Mouse (Mus musculus): ENCODE results near the gene Fkbp6. TPM values are rescaled to one million over a fixed set of nuclear protein-coding genes. Genes with fewer than 3 reads are reported as not detected.
"Not testable (repeated sequence)": the region's sequence is repeated elsewhere in the genome, so short reads cannot be mapped to it uniquely, and the experiment has no call there.

Gene Fkbp6
- polyA plus RNA-seq, 2 experiments = 0.03 TPM; not detected in 1

DNA sequence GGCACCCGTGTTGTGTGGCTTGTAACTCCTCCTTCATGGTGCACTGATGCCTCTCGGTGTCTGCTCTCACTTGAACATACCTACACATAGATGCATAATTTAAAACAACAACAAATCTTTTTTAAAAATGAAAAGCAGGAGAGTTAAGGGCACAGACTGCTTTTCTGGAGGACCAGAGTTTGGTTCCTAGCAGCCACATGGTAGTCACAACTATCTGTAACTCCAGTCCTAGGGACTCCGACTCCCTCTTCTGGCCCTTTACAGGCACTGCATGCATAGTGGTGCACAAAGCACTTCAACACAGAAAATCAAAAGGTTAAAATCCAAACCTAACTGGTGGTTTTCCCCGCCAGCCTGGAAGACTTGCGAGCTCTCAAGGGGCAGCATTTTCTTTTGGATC lies 23.8 kb upstream of the Fkbp6 start:
- no peak overlapping the region for H3K4me2 ChIP-seq (ENCODE audit: low read depth)
- peaks cover 36% of the 10 kb centered on the region for H3K36me3 ChIP-seq (replicated peaks; ENCODE audit: control insufficient read depth, insufficient read depth, low read depth)
- no peaks in the 10 kb centered on the region for H3K9me3 ChIP-seq (ENCODE audit: control insufficient read depth, low read length)
- H3K27me3 ChIP-seq (ENCODE audit: control insufficient read depth, insufficient read depth, low read length) = no peaks in the 10 kb centered on the region
- ATAC-seq (ENCODE audit: insufficient read depth) = no peak
- H3K9ac ChIP-seq (replicated peaks) = no peak overlapping the region
- H3K27ac ChIP-seq = no peak overlapping the region
- H3K4me3 ChIP-seq (ENCODE audit: insufficient read depth in 1 of 2, low read depth in 2 of 2, low read length in 2 of 2) = no peak overlapping the region
- H3K4me1 ChIP-seq (replicated peaks; ENCODE audit: control insufficient read depth in 2 of 2, insufficient read depth in 2 of 2, low read length in 1 of 2) = peaks cover 5 to 7% of the 10 kb centered on the region in 2 experiments; a peak in 3 of 4 replicates
- WGBS (ENCODE audit: insufficient replicate concordance) = 81% methylated on average over 5 of the region's 5 CpGs
- TF ChIP-seq EP300 (IDR thresholded peaks at IDR 0.05; ENCODE audit: low read depth) (no peak), CTCF (IDR thresholded peaks at IDR 0.05; ENCODE audit: low read depth) (peak; percentile 41)
- DNase-seq (ENCODE audit: low read depth in 3 of 3, low spot score in 3 of 3) = no peak

DNA sequence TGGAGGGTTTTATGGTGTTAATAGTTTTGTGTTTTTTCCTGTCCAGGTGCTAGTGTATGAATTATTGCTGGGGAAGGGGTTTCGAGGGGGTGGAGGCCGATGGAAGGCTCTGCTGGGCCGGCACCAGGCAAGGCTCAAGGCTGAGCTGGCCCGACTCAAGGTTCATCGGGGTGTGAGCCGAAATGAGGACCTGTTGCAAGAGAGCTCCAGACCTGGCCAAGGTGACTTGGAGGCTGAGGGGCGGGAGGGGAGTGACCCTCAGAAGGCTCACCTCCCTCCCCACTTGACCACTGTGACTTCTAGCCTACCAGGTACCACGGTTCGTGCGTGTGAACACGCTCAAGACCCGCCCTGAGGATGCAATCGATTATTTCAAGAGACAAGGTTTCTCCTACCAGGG lies 21.4 kb upstream of the Fkbp6 start:
- Histone ChIP-seq H3K36me3 (replicated peaks; ENCODE audit: control insufficient read depth, insufficient read depth, low read depth) (peaks cover 21% of the 10 kb centered on the region), H3K27ac (no peak overlapping the region), H3K4me3 (ENCODE audit: insufficient read depth in 1 of 2, low read depth in 2 of 2, low read length in 2 of 2) (no peak overlapping the region), H3K9ac (replicated peaks) (no peak overlapping the region), H3K27me3 (ENCODE audit: control insufficient read depth, insufficient read depth, low read length) (no peaks in the 10 kb centered on the region), H3K9me3 (ENCODE audit: control insufficient read depth, low read length) (no peaks in the 10 kb centered on the region), H3K4me2 (ENCODE audit: low read depth) (no peak overlapping the region; the same call in 1 of the 2 replicates), H3K4me1 (replicated peaks; ENCODE audit: control insufficient read depth in 2 of 2, insufficient read depth in 2 of 2, low read length in 1 of 2) (peaks cover 5 to 7% of the 10 kb centered on the region in 2 experiments; a peak in 3 of 4 replicates)
- 84% methylated on average over 13 of the region's 13 CpGs for WGBS (ENCODE audit: insufficient replicate concordance)
- ATAC-seq (ENCODE audit: insufficient read depth) (no peak), DNase-seq (ENCODE audit: low read depth in 3 of 3, low spot score in 3 of 3) (no peak)
- no peak for TF ChIP-seq CTCF (IDR thresholded peaks at IDR 0.05; ENCODE audit: low read depth)
- no peak for TF ChIP-seq EP300 (IDR thresholded peaks at IDR 0.05; ENCODE audit: low read depth)

DNA sequence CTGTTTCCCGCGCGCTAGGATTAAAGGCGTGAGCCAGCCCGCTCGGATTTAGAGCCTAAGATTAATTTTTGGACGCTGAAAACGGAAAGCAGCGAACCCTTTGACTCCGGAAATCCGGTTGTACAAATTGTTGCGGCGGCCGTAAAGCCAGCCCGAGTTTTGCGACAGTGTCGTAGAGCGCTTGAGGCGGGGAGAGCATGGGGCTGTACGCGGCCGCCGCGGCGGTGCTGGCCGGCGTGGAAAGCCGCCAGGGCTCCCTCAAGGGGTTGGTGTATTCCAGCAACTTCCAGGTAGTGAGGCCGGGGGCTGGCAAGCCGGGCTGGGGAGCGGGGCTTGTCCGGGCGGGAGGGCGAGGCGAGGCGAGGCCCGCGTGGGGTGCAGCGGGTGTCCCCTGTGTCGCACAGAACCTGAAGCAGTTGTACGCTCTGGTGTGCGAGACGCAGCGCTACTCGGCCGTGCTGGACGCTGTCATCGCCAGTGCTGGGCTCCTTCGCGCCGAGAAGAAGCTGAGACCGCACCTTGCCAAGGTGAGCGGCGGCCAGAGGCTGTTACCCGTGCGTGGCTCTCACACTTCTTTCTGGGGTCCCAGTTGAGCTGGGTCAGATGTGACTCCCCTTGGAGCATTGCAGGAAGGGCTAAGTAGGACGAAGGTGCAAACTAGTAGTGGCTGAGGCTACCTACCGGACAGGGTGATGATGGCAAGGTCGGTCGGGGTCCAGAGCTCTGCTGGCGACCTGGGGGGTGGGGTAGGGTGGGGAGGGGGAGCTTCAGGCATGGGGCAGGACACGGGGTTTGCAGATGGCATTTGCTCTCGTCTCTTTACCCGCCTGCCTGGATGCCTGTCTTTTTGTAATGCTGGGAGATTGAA lies 20.2 kb upstream of the Fkbp6 start, which contains the start of gene Nsun5:
TSS of gene Nsun5 (plus strand) at position 167 of the 868 bp plus-strand sequence.
- WGBS (ENCODE audit: insufficient replicate concordance) = under 1% methylated on average over 64 of the region's 64 CpGs

DNA sequence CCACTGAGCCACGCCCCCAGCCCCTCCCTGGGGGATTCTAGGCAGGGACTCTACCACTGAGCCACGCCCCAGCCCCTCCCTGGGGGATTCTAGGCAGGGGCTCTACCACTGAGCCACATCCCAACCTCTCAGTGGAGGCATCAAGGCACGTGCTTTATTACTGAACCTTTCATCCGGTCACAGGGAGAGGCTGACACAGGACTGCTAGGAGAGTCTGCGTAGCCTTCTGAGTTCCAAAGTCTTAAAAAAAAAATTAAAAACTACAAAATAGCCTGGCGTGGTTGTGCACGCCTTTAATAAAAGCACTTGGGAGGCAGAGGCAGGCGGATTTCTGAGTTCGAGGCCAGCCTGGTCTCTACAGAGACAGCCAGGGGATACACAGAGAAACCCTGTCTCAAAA lies 19.4 kb upstream of the Fkbp6 start:
- 52% methylated on average over 9 of the region's 9 CpGs for WGBS (ENCODE audit: insufficient replicate concordance)
- ATAC-seq (ENCODE audit: insufficient read depth); H3K4me1 ChIP-seq (replicated peaks; ENCODE audit: control insufficient read depth in 2 of 2, insufficient read depth in 2 of 2, low read length in 1 of 2); DNase-seq (ENCODE audit: low read depth in 3 of 3, low spot score in 3 of 3); H3K36me3 ChIP-seq (replicated peaks; ENCODE audit: control insufficient read depth, insufficient read depth, low read depth); H3K9me3 ChIP-seq (ENCODE audit: control insufficient read depth, low read length); H3K27me3 ChIP-seq (ENCODE audit: control insufficient read depth, insufficient read depth, low read length): not testable (repeated sequence)
- peak overlapping the region; percentile 83 for H3K27ac ChIP-seq
- peak overlapping the region; percentile 84 for H3K9ac ChIP-seq (replicated peaks)
- peak overlapping the region; percentile 77 to 94 for H3K4me3 ChIP-seq (ENCODE audit: insufficient read depth in 1 of 2, low read depth in 2 of 2, low read length in 2 of 2)
- peak overlapping the region; percentile 92 for H3K4me2 ChIP-seq (ENCODE audit: low read depth)

More for the DNA sequence above, 20.2 kb upstream of the Fkbp6 start, which contains the start of gene Nsun5:
- Histone ChIP-seq H3K9me3 (ENCODE audit: control insufficient read depth, low read length) (no peaks in the 10 kb centered on the region), H3K36me3 (replicated peaks; ENCODE audit: control insufficient read depth, insufficient read depth, low read depth) (peaks cover 12% of the 10 kb centered on the region), H3K4me2 (ENCODE audit: low read depth) (peak within 1 kb of the TSS; percentile 92), H3K27ac (peak within 1 kb of the TSS; percentile 83), H3K4me1 (replicated peaks; ENCODE audit: control insufficient read depth in 2 of 2, insufficient read depth in 2 of 2, low read length in 1 of 2) (peaks cover 5 to 7% of the 10 kb centered on the region in 2 experiments; a peak in 3 of 4 replicates), H3K9ac (replicated peaks) (peak within 1 kb of the TSS; percentile 84), H3K27me3 (ENCODE audit: control insufficient read depth, insufficient read depth, low read length) (no peaks in the 10 kb centered on the region), H3K4me3 (ENCODE audit: insufficient read depth in 1 of 2, low read depth in 2 of 2, low read length in 2 of 2) (peak within 1 kb of the TSS; percentile 77 to 94)
- peak; percentile 82 for ATAC-seq (ENCODE audit: insufficient read depth)
- DNase-seq (ENCODE audit: low read depth in 3 of 3, low spot score in 3 of 3) = peak; percentile 92 to 93 (median 93)
- 0 out of 2 replicates have a peak, but pooled peaks have one; percentile 1 for TF ChIP-seq CTCF (IDR thresholded peaks at IDR 0.05; ENCODE audit: low read depth)
- TF ChIP-seq EP300 (IDR thresholded peaks at IDR 0.05; ENCODE audit: low read depth) = no peak

DNA sequence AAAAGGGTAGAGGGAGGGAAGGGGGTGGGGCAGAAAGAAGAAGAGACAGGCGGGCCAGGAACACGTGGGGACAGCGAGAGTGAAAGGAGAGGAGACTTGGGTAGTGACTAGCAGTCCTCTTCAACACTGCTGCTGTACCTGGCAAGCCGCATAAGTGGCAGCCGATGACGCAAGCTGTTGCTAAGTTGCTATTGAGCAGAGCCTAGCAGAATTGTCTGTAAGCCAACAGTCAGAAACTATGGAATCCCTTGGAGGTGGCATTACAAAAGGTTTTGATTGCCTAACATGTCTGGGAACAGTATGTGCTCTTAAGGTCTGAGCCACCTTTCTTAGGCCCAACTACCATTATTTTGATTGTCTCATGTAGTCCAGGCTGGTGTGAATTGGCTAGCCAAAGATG lies 18.5 kb upstream of the Fkbp6 start:
- Histone ChIP-seq H3K4me2 (ENCODE audit: low read depth) (no peak overlapping the region; the same call in 1 of the 2 replicates), H3K36me3 (replicated peaks; ENCODE audit: control insufficient read depth, insufficient read depth, low read depth) (no peaks in the 10 kb centered on the region), H3K9me3 (ENCODE audit: control insufficient read depth, low read length) (no peaks in the 10 kb centered on the region), H3K4me1 (replicated peaks; ENCODE audit: control insufficient read depth in 2 of 2, insufficient read depth in 2 of 2, low read length in 1 of 2) (peaks cover 5 to 7% of the 10 kb centered on the region in 2 experiments; a peak in 3 of 4 replicates), H3K4me3 (ENCODE audit: insufficient read depth in 1 of 2, low read depth in 2 of 2, low read length in 2 of 2) (no peak overlapping the region), H3K9ac (replicated peaks) (no peak overlapping the region), H3K27me3 (ENCODE audit: control insufficient read depth, insufficient read depth, low read length) (no peaks in the 10 kb centered on the region), H3K27ac (no peak overlapping the region)
- DNase-seq (ENCODE audit: low read depth in 3 of 3, low spot score in 3 of 3) = no peak
- ATAC-seq (ENCODE audit: insufficient read depth) = no peak
- TF ChIP-seq EP300 (IDR thresholded peaks at IDR 0.05; ENCODE audit: low read depth) = no peak
- TF ChIP-seq CTCF (IDR thresholded peaks at IDR 0.05; ENCODE audit: low read depth) = no peak
- 86% methylated on average over 6 of the region's 6 CpGs for WGBS (ENCODE audit: insufficient replicate concordance)
